ENCODE assay signal across 23 mouse cellular contexts in genomic region chr12:31179536-31179935, GRCm38 (mm10).
DNase-seq lines count a peak whose midpoint lies in the region; ATAC-seq lines count a peak whose summit lies in the region.
"Had no signal": no experiment of that assay in that cellular context is flagged by ENCODE, and none has a peak within 500 bp of the region (broad histone marks: within the 10 kb centered on the region; RNA-seq: fewer than 3 reads in every experiment).

No protein-coding gene starts in this region.

- H3K27me3 ChIP-seq in kidney, embryonic 15.5 days: no peaks in the 10 kb centered on the region
- no peaks in the 10 kb centered on the region for H3K27me3 ChIP-seq in liver, embryonic 16.5 days (ENCODE audit: control insufficient read depth, insufficient read depth, low read depth, low read length)
- H3K27me3 ChIP-seq: forebrain, embryonic 13.5 days; heart, embryonic 15.5 days; hindbrain, embryonic 13.5 days had no signal

- H3K4me1 ChIP-seq in kidney, embryonic 15.5 days: peaks cover 19% of the 10 kb centered on the region
- H3K4me1 ChIP-seq in liver, embryonic 16.5 days (ENCODE audit: control insufficient read depth, low read depth, low read length): no peaks in the 10 kb centered on the region

- ATAC-seq in kidney, embryonic 15.5 days (replicated peaks; ENCODE audit: low FRiP score): no peak
- peak; percentile 58; the same call in 1 of the 2 replicates for ATAC-seq in liver, embryonic 16.5 days (ENCODE audit: low read depth)
- ATAC-seq: forebrain, embryonic 13.5 days; forebrain, postnatal 0 days; hindbrain, postnatal 0 days had no signal

- H3K9me3 ChIP-seq in kidney, embryonic 15.5 days (replicated peaks): no peaks in the 10 kb centered on the region
- H3K9me3 ChIP-seq in liver, embryonic 16.5 days (replicated peaks; ENCODE audit: control insufficient read depth, low read length): no peaks in the 10 kb centered on the region
- H3K9me3 ChIP-seq: embryonic facial prominence, embryonic 10.5 days; forebrain, embryonic 13.5 days; heart, embryonic 15.5 days; hindbrain, embryonic 13.5 days had no signal

- no peaks in the 10 kb centered on the region for H3K36me3 ChIP-seq in kidney, embryonic 15.5 days
- H3K36me3 ChIP-seq in liver, embryonic 16.5 days (ENCODE audit: control insufficient read depth, insufficient read depth): no peaks in the 10 kb centered on the region
- H3K36me3 ChIP-seq: embryonic facial prominence, embryonic 10.5 days; heart, embryonic 15.5 days; hindbrain, embryonic 13.5 days had no signal

- 25% methylated on average over 6 of the region's 6 CpGs for WGBS in kidney, embryonic 15.5 days
- WGBS in liver, embryonic 16.5 days (ENCODE audit: insufficient replicate concordance): 51% methylated on average over 6 of the region's 6 CpGs

- H3K4me2 ChIP-seq in kidney, embryonic 15.5 days: no peak overlapping the region
- H3K4me2 ChIP-seq in liver, embryonic 16.5 days (ENCODE audit: low read depth, low read length): no peak overlapping the region
- H3K4me2 ChIP-seq: forebrain, embryonic 13.5 days; heart, embryonic 11.5 days; heart, embryonic 15.5 days; hindbrain, embryonic 13.5 days had no signal

- H3K9ac ChIP-seq in kidney, embryonic 15.5 days: no peak overlapping the region
- H3K9ac ChIP-seq in liver, embryonic 16.5 days (ENCODE audit: low read depth, low read length): no peak overlapping the region
- H3K9ac ChIP-seq: forebrain, embryonic 13.5 days; forebrain, postnatal 0 days; heart, embryonic 15.5 days; hindbrain, embryonic 13.5 days had no signal

- H3K4me3 ChIP-seq in kidney, embryonic 15.5 days (replicated peaks): no peak overlapping the region
- H3K4me3 ChIP-seq in liver, embryonic 16.5 days (ENCODE audit: low read depth, low read length): no peak overlapping the region
- H3K4me3 ChIP-seq: embryonic facial prominence, embryonic 10.5 days; forebrain, embryonic 13.5 days; gastrocnemius, adult 2 months; heart, embryonic 15.5 days; hindbrain, embryonic 13.5 days had no signal

- H3K27ac ChIP-seq in kidney, embryonic 15.5 days: no peak overlapping the region
- H3K27ac ChIP-seq in liver, embryonic 16.5 days (ENCODE audit: low read length): no peak overlapping the region
- H3K27ac ChIP-seq: embryonic facial prominence, embryonic 10.5 days; forebrain, embryonic 13.5 days; gastrocnemius, adult 2 months; heart, embryonic 15.5 days; hindbrain, embryonic 13.5 days; hindbrain, postnatal 0 days had no signal

- peak; percentile 43 for DNase-seq in kidney, adult 9 months
- DNase-seq in liver: no peak
- peak; percentile 23 for DNase-seq in embryo, embryonic 11 days
- no peak for DNase-seq in urinary bladder, postnatal 10 days (ENCODE audit: low spot score)
- no peak for DNase-seq in B cell, adult 2 months
- DNase-seq: adrenal gland, adult 2 months; adrenal gland, postnatal 25 days; cerebellum, adult 18-20 months; cerebellum, adult 9-11 months; cerebellum, postnatal 36 days; forebrain, postnatal 0 days; gastrocnemius, adult 2 months; gastrocnemius, postnatal 36 days; heart, adult 18-20 months; heart, postnatal 14 days had no signal

Comparison
In these comparisons a context has a peak if more than half of its experiments do, and no peak if none do; other contexts are left out.
1. DNase-seq: peak in kidney, adult 9 months (single experiment) and embryo, embryonic 11 days (single experiment); none in liver (single experiment), urinary bladder, postnatal 10 days (single experiment) and B cell, adult 2 months (0 of 2).